Mouse (Mus musculus) right cerebral cortex, postnatal 36 days (tissue): Measurements from ENCODE around the gene Mri1.
A peak's percentile ranks its signal among the peaks of the same experiment; 100 is the strongest.
"Not testable (repeated sequence)": the region's sequence is repeated elsewhere in the genome, so short reads cannot be mapped to it uniquely, and the experiment has no call there.

Experiments used
- DNase-seq, 2 experiments: peaks; one replicate each; pipeline ENCODE4 v3.0.0; 2022; ENCODE audit warnings: low spot score in 2 of 2, mixed read lengths in 1 of 2

The Mri1 gene

DNA sequence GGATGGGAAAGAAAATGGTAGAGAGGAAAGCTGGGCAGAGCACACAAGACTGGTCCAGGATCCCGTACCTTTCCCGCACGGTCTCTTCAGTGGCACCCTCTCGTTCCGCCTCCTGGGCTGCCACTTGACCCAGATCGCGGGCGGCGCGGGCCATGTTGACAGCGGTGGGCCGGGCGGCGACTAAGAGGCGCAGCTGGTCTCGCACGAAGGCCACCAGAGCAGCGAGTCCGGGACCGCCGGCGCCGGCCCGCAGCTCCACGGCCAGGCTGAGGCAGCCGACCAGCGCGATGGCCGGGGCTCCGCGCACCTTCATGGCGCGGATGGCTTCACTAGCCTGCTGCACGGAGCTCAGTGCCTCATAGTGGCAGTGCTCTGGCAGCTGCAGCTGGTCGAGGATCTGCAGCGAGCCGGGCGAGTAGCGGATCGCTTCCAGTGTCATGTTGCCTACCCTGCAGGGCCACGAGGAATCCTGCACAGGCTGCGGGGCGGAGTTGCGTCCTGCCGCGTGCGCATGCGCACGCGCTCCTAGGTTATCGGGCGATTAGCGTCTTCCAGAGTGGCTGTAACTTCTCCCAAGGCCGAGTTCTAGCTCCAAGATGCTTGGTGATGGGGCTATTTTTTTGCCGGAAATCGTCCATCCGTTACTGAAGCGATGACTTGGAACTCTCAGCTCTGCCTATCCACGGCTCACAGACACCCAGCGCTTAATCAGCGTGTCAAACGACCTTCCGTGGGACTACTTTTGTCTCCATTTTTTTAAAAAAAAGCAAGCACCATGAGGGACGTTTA lies at the start of gene Mri1:
Gene Mri1, minus strand, starts transcription at position 505 of the 789 bp plus-strand sequence.
- DNase-seq, result peak; percentile 70 to 75

GRCm38 (mm10) chr8:84303951-84304350 lies 46.8 kb upstream of the Mri1 start:
- DNase-seq, result no peak

- no peak for DNase-seq
Measured at GRCm38 (mm10) chr8:84297029-84297785, 40.1 kb upstream of the Mri1 start.

DNA sequence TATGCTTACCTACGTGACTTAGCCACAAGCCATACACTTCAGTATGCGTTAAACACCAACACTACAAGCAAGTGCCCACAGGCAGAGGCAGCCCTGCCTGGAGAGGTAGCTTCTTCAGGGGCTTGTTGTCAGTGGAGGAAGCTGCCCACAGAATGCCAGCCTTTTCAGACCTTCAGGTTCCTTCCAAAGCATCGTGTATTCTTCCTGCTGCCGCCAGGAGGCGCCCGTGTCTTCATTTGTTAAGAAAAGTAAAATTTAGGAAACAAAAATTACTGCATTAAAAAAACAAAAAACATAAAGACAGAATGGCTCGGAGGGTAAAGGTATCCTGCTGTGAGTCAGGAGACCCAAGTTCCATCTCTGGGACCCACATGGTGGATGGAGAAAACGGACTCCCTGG lies 34.6 kb upstream of the Mri1 start:
- DNase-seq, result no peak

GRCm38 (mm10) chr8:84291086-84291485 lies 34.0 kb upstream of the Mri1 start:
- DNase-seq, result no peak

DNA sequence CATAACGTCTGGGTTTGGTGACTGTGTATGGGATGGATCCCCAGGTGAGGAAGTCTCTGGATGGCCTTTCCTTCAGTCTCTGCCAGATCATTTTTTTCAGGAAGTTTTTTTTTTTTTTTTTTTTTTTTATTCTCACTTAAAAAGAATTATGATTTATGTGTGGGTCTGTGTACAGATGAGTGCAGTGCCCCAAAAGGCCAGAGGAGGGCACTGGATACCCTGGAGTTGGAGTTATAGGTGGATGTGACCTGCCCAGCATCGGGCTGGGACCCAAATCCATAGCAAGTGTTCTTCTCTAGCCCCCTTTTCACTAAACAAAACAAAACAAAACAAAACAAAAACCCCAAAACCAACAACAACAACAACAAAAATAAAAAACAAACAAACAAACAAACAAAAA lies 31.8 kb upstream of the Mri1 start:
- DNase-seq, result no peak

- not testable (repeated sequence) for DNase-seq
Measured at GRCm38 (mm10) chr8:84285665-84286064, 28.5 kb upstream of the Mri1 start.

- no peak for DNase-seq
Measured at GRCm38 (mm10) chr8:84284608-84285063, 27.5 kb upstream of the Mri1 start.

- DNase-seq, result no peak
Measured at GRCm38 (mm10) chr8:84280777-84281176, 23.7 kb upstream of the Mri1 start.

DNA sequence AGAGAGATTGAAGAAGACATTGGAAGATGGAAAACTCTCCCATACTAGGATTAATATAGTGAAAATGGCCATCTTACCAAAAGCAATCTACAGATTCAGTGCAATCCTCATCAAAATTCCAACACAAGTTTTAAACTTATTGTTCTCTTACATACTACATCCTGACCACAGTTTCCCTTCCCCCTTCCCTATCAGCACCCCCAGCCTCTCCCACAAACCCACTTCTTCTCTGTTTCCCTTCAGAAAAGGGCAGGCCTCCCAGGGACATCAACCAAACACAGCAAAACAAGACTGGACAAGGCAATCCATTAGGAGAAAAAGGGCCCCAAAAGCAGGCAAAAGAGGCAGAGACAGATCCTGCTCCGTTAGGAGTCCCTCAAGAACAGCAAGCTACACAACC lies 19.3 kb upstream of the Mri1 start:
- DNase-seq, result no peak

GRCm38 (mm10) chr8:84273968-84274367 lies 16.8 kb upstream of the Mri1 start:
- no peak for DNase-seq

GRCm38 (mm10) chr8:84272302-84272701 lies 15.2 kb upstream of the Mri1 start:
- no peak for DNase-seq

GRCm38 (mm10) chr8:84269950-84270773 lies 13.0 kb upstream of the Mri1 start, which contains the start of gene Ccdc130:
Ccdc130 (minus strand) TSS chr8:84270380.
- peak; percentile 100 for DNase-seq

DNA sequence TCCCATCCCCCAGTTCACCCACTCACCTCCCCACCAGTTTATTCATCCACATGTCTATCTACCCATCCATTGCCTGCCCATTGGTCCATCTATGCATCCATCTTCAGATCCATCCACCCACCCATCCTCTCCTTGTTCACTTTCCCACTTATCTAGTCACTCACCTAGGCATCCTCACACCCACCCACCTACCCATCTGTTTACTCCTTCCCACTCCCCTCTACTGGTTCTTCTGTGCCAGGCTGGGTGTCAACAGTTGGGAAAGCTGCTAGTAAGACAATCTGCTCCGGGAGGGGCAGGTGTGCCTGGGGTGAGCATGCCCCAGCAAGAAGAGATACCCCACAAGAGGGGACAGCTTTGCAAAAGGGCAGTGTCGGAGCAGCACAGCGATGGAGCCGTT lies 4.0 kb upstream of the Mri1 start:
- DNase-seq, result peak in 1 of 2 experiments; percentile 35

DNA sequence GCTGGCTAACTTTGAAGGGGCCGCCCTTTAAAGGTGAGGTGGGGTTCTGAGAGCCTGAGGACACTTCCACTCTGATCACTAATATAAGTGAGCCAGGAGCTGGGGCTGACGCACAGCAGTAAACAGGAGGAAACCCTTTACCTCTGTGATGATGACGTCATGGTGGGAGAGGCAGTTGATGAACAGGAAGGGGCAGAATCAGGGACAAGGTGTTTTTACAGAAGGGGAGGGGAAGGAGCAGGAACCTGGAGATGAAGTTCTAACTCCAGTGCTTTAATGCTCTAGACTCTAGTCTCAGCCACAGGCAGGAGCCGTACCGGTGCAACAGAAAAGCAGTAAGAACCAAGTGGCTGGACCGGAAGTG lies 686 bp downstream of the Mri1 start:
- DNase-seq, result no peak

DNA sequence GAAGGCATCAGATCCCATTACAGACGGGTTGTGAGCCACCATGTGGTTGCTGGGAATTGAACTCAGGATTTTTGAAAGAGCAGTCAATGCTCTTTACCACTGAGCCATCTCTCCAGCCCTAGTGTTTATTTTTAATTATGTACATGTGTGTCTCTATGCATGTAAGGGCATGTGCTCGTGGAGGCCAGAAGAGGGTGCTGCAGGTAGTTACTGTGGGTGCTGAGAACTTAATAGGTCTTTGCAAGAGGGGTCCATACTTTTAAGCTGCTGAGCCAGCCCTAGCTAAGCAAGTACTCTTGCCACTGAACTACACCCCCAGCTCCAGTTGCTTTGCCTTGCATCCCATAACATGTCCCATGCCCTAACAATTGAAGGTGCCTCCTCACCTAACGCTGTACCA lies 1.3 kb downstream of the Mri1 start:
- no peak for DNase-seq

DNA sequence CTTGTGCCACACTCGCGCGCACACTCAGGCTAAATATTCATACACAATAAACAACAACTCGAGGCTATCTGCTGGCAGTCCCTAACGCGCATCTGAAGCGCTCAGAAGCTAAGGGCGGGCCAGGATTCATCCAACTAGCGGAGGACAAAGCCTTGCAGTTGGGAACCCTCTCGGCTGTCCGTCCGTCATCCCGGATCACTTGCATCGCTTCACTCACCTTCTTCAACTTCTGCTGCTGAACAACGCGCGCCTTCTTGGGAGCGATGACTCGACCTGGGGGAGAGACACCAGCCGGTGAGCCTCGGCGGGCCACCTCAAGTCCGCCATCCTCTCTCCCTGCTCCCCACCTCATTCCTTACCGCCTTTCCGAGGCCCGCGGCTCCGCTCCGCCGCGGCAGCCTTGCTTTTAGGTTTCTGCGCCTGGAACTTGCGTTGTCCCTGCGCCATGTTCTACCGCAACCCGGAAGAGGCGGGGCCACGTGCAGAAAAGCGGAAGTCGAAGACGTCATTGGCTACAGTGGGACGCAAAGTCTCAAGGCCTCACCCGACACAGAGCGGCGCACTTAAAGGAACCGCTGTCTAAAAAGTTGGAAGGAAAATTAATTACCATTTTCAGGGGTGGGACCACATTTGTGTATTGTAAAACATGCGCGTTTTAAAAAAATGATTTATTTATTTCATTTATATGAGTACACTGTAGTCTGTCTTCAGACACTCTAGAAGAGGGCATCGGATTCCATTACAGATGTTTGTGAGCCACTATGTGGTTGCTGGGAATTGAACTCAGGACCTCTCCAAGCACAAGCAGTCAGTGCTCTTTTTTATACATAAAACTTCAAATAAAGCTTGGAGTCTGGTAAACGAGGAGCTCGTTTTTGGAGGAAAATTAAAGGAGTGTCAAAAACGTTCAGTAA lies 7.6 kb downstream of the Mri1 start, which contains the start of gene D8Ertd738e:
Gene D8Ertd738e, minus strand, starts transcription at position 463 of the 914 bp plus-strand sequence.
- peak; percentile 82 to 90 for DNase-seq

DNA sequence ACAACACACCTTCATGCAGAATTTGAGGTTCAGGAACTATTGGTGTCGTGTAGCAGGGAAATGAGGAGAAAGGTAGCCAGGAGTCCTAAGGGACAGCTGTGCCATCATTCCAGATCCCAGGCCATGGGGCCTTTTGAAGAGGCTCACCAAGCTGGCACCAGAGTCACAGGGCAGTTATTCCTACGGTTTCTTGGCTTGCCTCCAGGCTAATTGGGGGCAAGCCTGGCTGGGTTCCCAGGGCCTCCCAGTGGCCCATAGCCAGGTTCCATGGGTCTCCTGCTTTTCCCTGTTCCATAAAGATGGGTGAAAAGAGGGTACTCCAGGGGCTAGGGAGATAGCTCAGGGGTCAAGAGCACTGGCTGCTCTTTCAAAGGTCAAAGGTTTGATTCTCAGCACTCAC lies 15.3 kb downstream of the Mri1 start:
- no peak for DNase-seq

- DNase-seq, result no peak
Measured at GRCm38 (mm10) chr8:84241167-84241566, 16.0 kb downstream of the Mri1 start.

GRCm38 (mm10) chr8:84237542-84238229 lies 19.4 kb downstream of the Mri1 start:
- DNase-seq, result no peak
